Comparison of ENCODE assay signal across 10 mouse cellular contexts in genomic region chr13:72638401-72639130, GRCm38 (mm10). TPM values are rescaled to one million over a fixed set of nuclear protein-coding genes. Genes with fewer than 3 reads are reported as not detected.
DNase-seq lines count a peak whose midpoint lies in the region; ATAC-seq and TF ChIP-seq lines count a peak whose summit lies in the region.
"Had no signal": no experiment of that assay in that cellular context is flagged by ENCODE, and none has a peak within 500 bp of the region (broad histone marks: within the 10 kb centered on the region; RNA-seq: fewer than 3 reads in every experiment).

No protein-coding gene starts in this region.

- H3K27ac ChIP-seq in heart, embryonic 15.5 days: no peak overlapping the region
- no peak overlapping the region for H3K27ac ChIP-seq in heart, adult 2 months
- H3K27ac ChIP-seq in hindbrain, embryonic 15.5 days (replicated peaks): no peak overlapping the region
- 0 out of 2 replicates have a peak overlapping the region, but pooled peaks have one; percentile 26 for H3K27ac ChIP-seq in midbrain, embryonic 15.5 days

- intact Hi-C loops in heart, adult 2 months (cut with DNase I): loop anchor here (5.0 kb wide), 1 partner anchor 676 kb away; the partner anchor contains the start of gene Irx1

- H3K79me2 ChIP-seq in heart, adult 2 months (replicated peaks; ENCODE audit: control insufficient read depth, insufficient read depth, low read length): no peaks in the 10 kb centered on the region

- TF ChIP-seq POLR2A in heart, adult 2 months (IDR thresholded peaks at IDR 0.05; ENCODE audit: insufficient read depth, low read depth, low read length): no peak
- no peak for TF ChIP-seq POLR2A in brain, embryonic 14.5 days (IDR thresholded peaks at IDR 0.05; ENCODE audit: borderline replicate concordance, extremely low read depth, insufficient read depth, insufficient read length, poor library complexity, severe bottlenecking)

- H3K36me3 ChIP-seq in heart, embryonic 15.5 days: no peaks in the 10 kb centered on the region
- no peaks in the 10 kb centered on the region for H3K36me3 ChIP-seq in heart, adult 2 months (ENCODE audit: control insufficient read depth, insufficient read depth, low read length)
- H3K36me3 ChIP-seq in hindbrain, embryonic 15.5 days: no peaks in the 10 kb centered on the region
- no peaks in the 10 kb centered on the region for H3K36me3 ChIP-seq in midbrain, embryonic 15.5 days (replicated peaks)

- WGBS in heart, embryonic 15.5 days: 10% methylated on average over 26 of the region's 26 CpGs
- 19% methylated on average over 26 of the region's 26 CpGs for WGBS in heart, adult 2 months
- WGBS in hindbrain, embryonic 15.5 days: 16% methylated on average over 26 of the region's 26 CpGs
- WGBS in midbrain, embryonic 15.5 days: 18% methylated on average over 26 of the region's 26 CpGs

- no peaks in the 10 kb centered on the region for H3K9me3 ChIP-seq in heart, embryonic 15.5 days (replicated peaks)
- no peaks in the 10 kb centered on the region for H3K9me3 ChIP-seq in hindbrain, embryonic 15.5 days
- H3K9me3 ChIP-seq in midbrain, embryonic 15.5 days: no peaks in the 10 kb centered on the region

- no peak overlapping the region for H3K9ac ChIP-seq in heart, embryonic 15.5 days
- no peak overlapping the region for H3K9ac ChIP-seq in heart, adult 2 months (ENCODE audit: low read depth, low read length)
- no peak overlapping the region for H3K9ac ChIP-seq in hindbrain, embryonic 15.5 days
- no peak overlapping the region for H3K9ac ChIP-seq in midbrain, embryonic 15.5 days

- no peak for ATAC-seq in heart, embryonic 15.5 days (replicated peaks; ENCODE audit: insufficient number of reproducible peaks, insufficient read depth, low FRiP score, low read depth)
- no peak for ATAC-seq in hindbrain, embryonic 15.5 days (ENCODE audit: low FRiP score, low read depth)
- ATAC-seq in midbrain, embryonic 15.5 days (replicated peaks): no peak

- peak overlapping the region; percentile 57 for H3K4me3 ChIP-seq in heart, embryonic 15.5 days
- no peak overlapping the region for H3K4me3 ChIP-seq in heart, adult 2 months
- no peak overlapping the region; the same call in 1 of the 2 replicates for H3K4me3 ChIP-seq in hindbrain, embryonic 15.5 days
- no peak overlapping the region for H3K4me3 ChIP-seq in midbrain, embryonic 15.5 days

- no peak for TF ChIP-seq EP300 in heart, adult 2 months (IDR thresholded peaks at IDR 0.05; ENCODE audit: insufficient read depth, low read depth, low read length)

- DNase-seq in heart, adult 2 months: no peak
- DNase-seq in brain, embryonic 14.5 days (ENCODE audit: low read depth): peak; percentile 41
- no peak for DNase-seq in thymus, postnatal 14 days
- no peak for DNase-seq in left cerebral cortex, adult 11 months (ENCODE audit: low spot score)
- DNase-seq in spleen, postnatal 4 days (ENCODE audit: low spot score in 2 of 2): no peak
- DNase-seq: kidney, adult 11 months had no signal

- H3K4me2 ChIP-seq in heart, embryonic 15.5 days: peak overlapping the region; percentile 90
- peak overlapping the region; percentile 74 for H3K4me2 ChIP-seq in hindbrain, embryonic 15.5 days
- H3K4me2 ChIP-seq in midbrain, embryonic 15.5 days: peak overlapping the region; percentile 49

- H3K4me1 ChIP-seq in heart, embryonic 15.5 days (replicated peaks): peaks cover 20% of the 10 kb centered on the region
- peaks cover 1% of the 10 kb centered on the region; the same call in 1 of the 2 replicates for H3K4me1 ChIP-seq in heart, adult 2 months (ENCODE audit: control insufficient read depth, insufficient read depth, low read length)
- peaks cover 28% of the 10 kb centered on the region for H3K4me1 ChIP-seq in hindbrain, embryonic 15.5 days (replicated peaks)
- H3K4me1 ChIP-seq in midbrain, embryonic 15.5 days: peaks cover 45% of the 10 kb centered on the region

- H3K27me3 ChIP-seq in heart, embryonic 15.5 days: peaks cover 92% of the 10 kb centered on the region
- peaks cover 12% of the 10 kb centered on the region for H3K27me3 ChIP-seq in heart, adult 2 months (ENCODE audit: control insufficient read depth, insufficient read depth, low read length)
- peaks cover 63% of the 10 kb centered on the region for H3K27me3 ChIP-seq in hindbrain, embryonic 15.5 days
- H3K27me3 ChIP-seq in midbrain, embryonic 15.5 days (replicated peaks): peaks cover 47% of the 10 kb centered on the region

- TF ChIP-seq CTCF in heart, adult 2 months (IDR thresholded peaks at IDR 0.05): no peak
- no peak for TF ChIP-seq CTCF in brain, embryonic 14.5 days (IDR thresholded peaks at IDR 0.05; ENCODE audit: borderline replicate concordance, extremely low read depth, insufficient read depth, insufficient read length)

RNA-seq across cellular contexts. Expression of gene Irx2, which starts 9.9 kb away (rescaled TPM):
- polyA plus RNA-seq in heart, embryonic 15.5 days (2015; fragmentation: Nextera tagmentation; extraction: Ambion mirVana): 8.9 and 11.6 TPM in 2 replicates
- total RNA-seq in heart, adult 2 months (2021): 1 to 10 TPM; 4.5 to 4.8 TPM
- polyA plus RNA-seq in heart, adult 2 months (2012; rRNA removed): 3.8 and 4.5 TPM in 2 replicates
- polyA plus RNA-seq in brain, embryonic 14.5 days (2012; rRNA removed): 47.9 and 89.3 TPM in 2 replicates
- polyA plus RNA-seq in hindbrain, embryonic 15.5 days (2015; fragmentation: Nextera tagmentation; extraction: Ambion mirVana): 34.6 and 37.3 TPM in 2 replicates
- polyA plus RNA-seq in midbrain, embryonic 15.5 days (2015; fragmentation: Nextera tagmentation; extraction: Ambion mirVana): 41.5 and 52.6 TPM in 2 replicates
- total RNA-seq: MEL had no signal
